In genomic region chr19:12558219-12558618, GRCm38 (mm10) we compare ENCODE assay signal across 30 mouse cellular contexts. TPM values are rescaled to one million over a fixed set of nuclear protein-coding genes. Genes with fewer than 3 reads are reported as not detected.
DNase-seq lines count a peak whose midpoint lies in the region; ATAC-seq and TF ChIP-seq lines count a peak whose summit lies in the region.
"Had no signal": no experiment of that assay in that cellular context is flagged by ENCODE, and none has a peak within 500 bp of the region (broad histone marks: within the 10 kb centered on the region; RNA-seq: fewer than 3 reads in every experiment).

No protein-coding gene starts in this region.

- H3K36me3 ChIP-seq in hindbrain, embryonic 10.5 days: no peaks in the 10 kb centered on the region
- H3K36me3 ChIP-seq: embryonic facial prominence, embryonic 10.5 days; embryonic facial prominence, embryonic 13.5 days; forebrain, embryonic 12.5 days; forebrain, embryonic 15.5 days; heart, embryonic 12.5 days; heart, embryonic 15.5 days had no signal

- no peaks in the 10 kb centered on the region for H3K27me3 ChIP-seq in hindbrain, embryonic 10.5 days (ENCODE audit: insufficient read depth, poor library complexity, severe bottlenecking)
- H3K27me3 ChIP-seq: embryonic facial prominence, embryonic 13.5 days; forebrain, embryonic 12.5 days; forebrain, embryonic 15.5 days; heart, embryonic 12.5 days; heart, embryonic 15.5 days had no signal

- peak; percentile 88 for ATAC-seq in granulocyte monocyte progenitor cell, adult 5-6 weeks (replicated peaks; ENCODE audit: poor library complexity, severe bottlenecking)
- peak; percentile 47; the same call in 1 of the 2 replicates for ATAC-seq in monocyte, adult 5-6 weeks (replicated peaks; ENCODE audit: insufficient number of reproducible peaks, low FRiP score, low TSS enrichment, poor library complexity, severe bottlenecking)
- ATAC-seq: activated CD4-positive, CD25-positive, alpha-beta regulatory T cell, adult 4 months; forebrain, embryonic 15.5 days had no signal

- no peak overlapping the region for H3K4me3 ChIP-seq in lung, adult 2 months (replicated peaks; ENCODE audit: extremely low read depth, low read depth, low read length)
- H3K4me3 ChIP-seq in bone marrow macrophage, adult 2 months (ENCODE audit: insufficient read depth, low read length): no peak overlapping the region
- no peak overlapping the region for H3K4me3 ChIP-seq in hindbrain, embryonic 10.5 days
- H3K4me3 ChIP-seq: embryonic facial prominence, embryonic 10.5 days; embryonic facial prominence, embryonic 13.5 days; erythroblast, embryonic 14.5 days; forebrain, embryonic 12.5 days; forebrain, embryonic 15.5 days; heart, embryonic 12.5 days; heart, embryonic 15.5 days had no signal

- H3K27ac ChIP-seq in bone marrow macrophage, adult 2 months (ENCODE audit: insufficient read depth, low read depth, low read length): peak overlapping the region; percentile 34; the same call in 1 of the 2 replicates
- no peak overlapping the region for H3K27ac ChIP-seq in hindbrain, embryonic 10.5 days
- H3K27ac ChIP-seq: embryonic facial prominence, embryonic 10.5 days; embryonic facial prominence, embryonic 13.5 days; forebrain, embryonic 12.5 days; forebrain, embryonic 15.5 days; heart, embryonic 15.5 days; hindbrain, embryonic 14.5 days had no signal

- no peaks in the 10 kb centered on the region; the same call in 1 of the 2 replicates for H3K4me1 ChIP-seq in lung, adult 2 months (ENCODE audit: control insufficient read depth, insufficient read depth, low read length)
- peaks cover 19% of the 10 kb centered on the region for H3K4me1 ChIP-seq in bone marrow macrophage, adult 2 months (ENCODE audit: control insufficient read depth, insufficient read depth, low read length)
- no peaks in the 10 kb centered on the region for H3K4me1 ChIP-seq in hindbrain, embryonic 10.5 days (replicated peaks)
- H3K4me1 ChIP-seq: embryonic facial prominence, embryonic 10.5 days; embryonic facial prominence, embryonic 13.5 days; forebrain, embryonic 12.5 days; forebrain, embryonic 15.5 days; heart, embryonic 12.5 days; heart, embryonic 15.5 days had no signal

- WGBS in lung, adult 2 months: 79% methylated on average over 4 of the region's 4 CpGs
- WGBS in hindbrain, embryonic 10.5 days: 85% methylated on average over 4 of the region's 4 CpGs

- no peak for TF ChIP-seq POLR2A in lung, adult 2 months (IDR thresholded peaks at IDR 0.05; ENCODE audit: borderline replicate concordance, extremely low read depth, low read depth, low read length)
- TF ChIP-seq POLR2A in bone marrow macrophage, adult 2 months (IDR thresholded peaks at IDR 0.05; ENCODE audit: borderline replicate concordance, low read depth, low read length): no peak

- TF ChIP-seq CTCF in lung, adult 2 months (IDR thresholded peaks at IDR 0.05; ENCODE audit: insufficient read depth, low read length): no peak
- TF ChIP-seq CTCF in bone marrow macrophage, adult 2 months (IDR thresholded peaks at IDR 0.05; ENCODE audit: low read depth, low read length): no peak

- DNase-seq in lung, postnatal 25 days (ENCODE audit: low spot score): peak; percentile 24
- no peak for DNase-seq in lung, adult 2 months
- no peak for DNase-seq in hindbrain, embryonic 10.5 days (ENCODE audit: low spot score)
- DNase-seq in retina, embryonic 14.5 days (ENCODE audit: low spot score): no peak
- DNase-seq: adrenal gland, adult 8-10 months; adrenal gland, postnatal 25 days; cerebellum, adult 11 months; cerebellum, adult 2 months; cerebellum, adult 9-11 months; cerebellum, postnatal 25 days; embryo, embryonic 11 days; gastrocnemius, postnatal 25 days; heart, postnatal 10 days; heart, postnatal 36 days had no signal

- no peaks in the 10 kb centered on the region for H3K9me3 ChIP-seq in hindbrain, embryonic 10.5 days
- H3K9me3 ChIP-seq: embryonic facial prominence, embryonic 10.5 days; embryonic facial prominence, embryonic 13.5 days; forebrain, embryonic 12.5 days; forebrain, embryonic 15.5 days; heart, embryonic 12.5 days; heart, embryonic 15.5 days had no signal

RNA-seq across cellular contexts. Expression of gene Fam111a, which starts 12.7 kb away (rescaled TPM):
- polyA plus RNA-seq in lung, adult 2 months (2012; rRNA removed): 1.4 and 2.8 TPM in 2 replicates
- 101 and 108 TPM in 2 replicates for polyA plus RNA-seq in bone marrow macrophage, adult 2 months (2012; ENCODE audit: insufficient read depth, insufficient read length, missing spikeins)
- 156 and 158 TPM in 2 replicates for total RNA-seq in granulocyte monocyte progenitor cell, adult 5-6 weeks (2014; fragmentation: Nextera tagmentation)
- total RNA-seq in granulocyte monocyte progenitor cell, adult 5-6 weeks (2017): 230 and 279 TPM in 2 replicates
- total RNA-seq in monocyte, adult 5-6 weeks (2017): 148 to 161 TPM (median 159 TPM) in 3 replicates
- polyA plus RNA-seq in hindbrain, embryonic 10.5 days (2016; fragmentation: Nextera tagmentation; extraction: Ambion mirVana): 15.3 and 20.2 TPM in 2 replicates

RNA-seq across cellular contexts. Expression of gene Gm4952, which starts 41.6 kb away (rescaled TPM):
- polyA plus RNA-seq in lung, adult 2 months (2012; rRNA removed): not detected in 2 replicates
- polyA plus RNA-seq in bone marrow macrophage, adult 2 months (2012; ENCODE audit: insufficient read depth, insufficient read length, missing spikeins): not detected in 2 replicates
- not detected in 2 replicates for total RNA-seq in granulocyte monocyte progenitor cell, adult 5-6 weeks (2014; fragmentation: Nextera tagmentation)
- total RNA-seq in granulocyte monocyte progenitor cell, adult 5-6 weeks (2017): not detected in 2 replicates
- total RNA-seq in monocyte, adult 5-6 weeks (2017): not detected in 3 replicates
- 0.18 TPM in 1 of 2 replicates, not detected in the other for polyA plus RNA-seq in hindbrain, embryonic 10.5 days (2016; fragmentation: Nextera tagmentation; extraction: Ambion mirVana)
- total RNA-seq: adrenal gland, postnatal 25 days; ES-E14; gastrocnemius, adult 8-10 months; gastrocnemius, postnatal 25 days; heart, postnatal 10 days; heart, postnatal 36 days had no signal
- polyA plus RNA-seq: activated CD4-positive, CD25-positive, alpha-beta regulatory T cell, adult 4 months; embryonic facial prominence, embryonic 10.5 days; erythroblast, embryonic 14.5 days; forebrain, embryonic 12.5 days; forebrain, embryonic 15.5 days; hindbrain, embryonic 11.5 days; hindbrain, embryonic 14.5 days; intestine, embryonic 14.5 days had no signal

RNA-seq across cellular contexts. Expression of gene Dtx4, which starts 57.0 kb away (rescaled TPM):
- polyA plus RNA-seq in lung, adult 2 months (2012; rRNA removed): 10.3 and 13.8 TPM in 2 replicates
- polyA plus RNA-seq in bone marrow macrophage, adult 2 months (2012; ENCODE audit: insufficient read depth, insufficient read length, missing spikeins): 18.5 and 19.3 TPM in 2 replicates
- 48.3 and 48.4 TPM in 2 replicates for total RNA-seq in granulocyte monocyte progenitor cell, adult 5-6 weeks (2014; fragmentation: Nextera tagmentation)
- 38.7 and 47.3 TPM in 2 replicates for total RNA-seq in granulocyte monocyte progenitor cell, adult 5-6 weeks (2017)
- 2.6 to 4.2 TPM (median 2.7 TPM) in 3 replicates for total RNA-seq in monocyte, adult 5-6 weeks (2017)
- 56.5 and 65.2 TPM in 2 replicates for polyA plus RNA-seq in hindbrain, embryonic 10.5 days (2016; fragmentation: Nextera tagmentation; extraction: Ambion mirVana)
